Mouse (Mus musculus): ENCODE measurements at regions not wholly inside any gene's neighbourhood (a gene's known extent, or its start where the extent isn't known, plus 50 kb on each side); places are given as distances from the start of the nearest gene placed in this dataset.

- no peak overlapping the region for H3K27ac ChIP-seq
- no peak for TF ChIP-seq CTCF (IDR thresholded peaks at IDR 0.05; ENCODE audit: low read depth)
- H3K9me3 ChIP-seq (ENCODE audit: low read length) = no peaks in the 10 kb centered on the region
- ATAC-seq = no peak
- DNase-seq (ENCODE audit: low spot score) = no peak
- H3K9ac ChIP-seq (replicated peaks; ENCODE audit: low read length) = no peak overlapping the region
- H3K4me1 ChIP-seq (ENCODE audit: insufficient read depth, low read length) = no peaks in the 10 kb centered on the region; the same call in 1 of the 2 replicates
- H3K4me2 ChIP-seq (ENCODE audit: low read depth, low read length) = no peak overlapping the region
- H3K27me3 ChIP-seq (ENCODE audit: insufficient read depth, low read length) = no peaks in the 10 kb centered on the region
- H3K4me3 ChIP-seq (ENCODE audit: low read length) = no peak overlapping the region
- H3K36me3 ChIP-seq (ENCODE audit: insufficient read depth, low read length) = no peaks in the 10 kb centered on the region
- WGBS = 67% methylated on average over 13 of the region's 13 CpGs
Observed at GRCm38 (mm10) chr16:93422221-93422620, 181.6 kb downstream of the Setd4 start.

- peak; percentile 38; the same call in 1 of the 2 replicates for ATAC-seq
- no peaks in the 10 kb centered on the region for H3K36me3 ChIP-seq (ENCODE audit: insufficient read depth, low read length)
- H3K4me2 ChIP-seq (ENCODE audit: low read depth, low read length) = no peak overlapping the region
- no peaks in the 10 kb centered on the region for H3K27me3 ChIP-seq (ENCODE audit: insufficient read depth, low read length)
- H3K4me1 ChIP-seq (ENCODE audit: insufficient read depth, low read length) = no peaks in the 10 kb centered on the region
- no peak overlapping the region for H3K9ac ChIP-seq (replicated peaks; ENCODE audit: low read length)
- no peak overlapping the region for H3K27ac ChIP-seq
- WGBS = 70% methylated on average over 8 of the region's 8 CpGs
- H3K9me3 ChIP-seq (ENCODE audit: low read length) = no peaks in the 10 kb centered on the region
- no peak for TF ChIP-seq CTCF (IDR thresholded peaks at IDR 0.05; ENCODE audit: low read depth)
- DNase-seq (ENCODE audit: low spot score) = peak; percentile 30
- H3K4me3 ChIP-seq (ENCODE audit: low read length) = no peak overlapping the region
Observed at GRCm38 (mm10) chr16:93418246-93418645, 185.6 kb downstream of the Setd4 start.

GRCm38 (mm10) chr16:93417831-93418230, 186.0 kb downstream of the Setd4 start:
- Histone ChIP-seq H3K4me1 (ENCODE audit: insufficient read depth, low read length) (no peaks in the 10 kb centered on the region), H3K36me3 (ENCODE audit: insufficient read depth, low read length) (no peaks in the 10 kb centered on the region), H3K9me3 (ENCODE audit: low read length) (no peaks in the 10 kb centered on the region), H3K9ac (replicated peaks; ENCODE audit: low read length) (no peak overlapping the region), H3K4me3 (ENCODE audit: low read length) (no peak overlapping the region), H3K27me3 (ENCODE audit: insufficient read depth, low read length) (no peaks in the 10 kb centered on the region), H3K4me2 (ENCODE audit: low read depth, low read length) (no peak overlapping the region), H3K27ac (no peak overlapping the region)
- TF ChIP-seq CTCF (IDR thresholded peaks at IDR 0.05; ENCODE audit: low read depth) = no peak
- DNase-seq (ENCODE audit: low spot score) (no peak), ATAC-seq (no peak)
- WGBS = 86% methylated on average over 8 of the region's 8 CpGs

GRCm38 (mm10) chr16:93392024-93392675, 211.7 kb downstream of the Setd4 start:
- no peaks in the 10 kb centered on the region for H3K27me3 ChIP-seq (ENCODE audit: insufficient read depth, low read length)

GRCm38 (mm10) chr16:93387578-93388116, 216.2 kb downstream of the Setd4 start:
- Histone ChIP-seq H3K4me1 (ENCODE audit: insufficient read depth, low read length) (no peaks in the 10 kb centered on the region), H3K27ac (no peak overlapping the region), H3K36me3 (ENCODE audit: insufficient read depth, low read length) (no peaks in the 10 kb centered on the region), H3K27me3 (ENCODE audit: insufficient read depth, low read length) (no peaks in the 10 kb centered on the region), H3K4me2 (ENCODE audit: low read depth, low read length) (no peak overlapping the region), H3K9ac (replicated peaks; ENCODE audit: low read length) (no peak overlapping the region), H3K4me3 (ENCODE audit: low read length) (no peak overlapping the region), H3K9me3 (ENCODE audit: low read length) (no peaks in the 10 kb centered on the region)
- ATAC-seq (no peak), DNase-seq (ENCODE audit: low spot score) (no peak)
- WGBS = 76% methylated on average over 11 of the region's 11 CpGs
- TF ChIP-seq CTCF (IDR thresholded peaks at IDR 0.05; ENCODE audit: low read depth) = no peak

More at GRCm38 (mm10) chr16:93392024-93392675, 211.7 kb downstream of the Setd4 start:
- Histone ChIP-seq H3K36me3 (ENCODE audit: insufficient read depth, low read length) (no peaks in the 10 kb centered on the region), H3K9ac (replicated peaks; ENCODE audit: low read length) (no peak overlapping the region), H3K4me3 (ENCODE audit: low read length) (no peak overlapping the region), H3K9me3 (ENCODE audit: low read length) (no peaks in the 10 kb centered on the region), H3K4me2 (ENCODE audit: low read depth, low read length) (no peak overlapping the region), H3K27ac (no peak overlapping the region), H3K4me1 (ENCODE audit: insufficient read depth, low read length) (no peaks in the 10 kb centered on the region)
- TF ChIP-seq CTCF (IDR thresholded peaks at IDR 0.05; ENCODE audit: low read depth) = no peak
- 57% methylated on average over 16 of the region's 16 CpGs for WGBS
- ATAC-seq (no peak), DNase-seq (ENCODE audit: low spot score) (no peak)

GRCm38 (mm10) chr16:93384039-93384537, 219.8 kb downstream of the Setd4 start:
- H3K9ac ChIP-seq (replicated peaks; ENCODE audit: low read length) = no peak overlapping the region
- 71% methylated on average over 8 of the region's 8 CpGs for WGBS
- no peak overlapping the region for H3K4me2 ChIP-seq (ENCODE audit: low read depth, low read length)
- no peaks in the 10 kb centered on the region for H3K9me3 ChIP-seq (ENCODE audit: low read length)
- H3K27me3 ChIP-seq (ENCODE audit: insufficient read depth, low read length) = no peaks in the 10 kb centered on the region
- peaks cover 7% of the 10 kb centered on the region; the same call in 1 of the 2 replicates for H3K4me1 ChIP-seq (ENCODE audit: insufficient read depth, low read length)
- H3K36me3 ChIP-seq (ENCODE audit: insufficient read depth, low read length) = no peaks in the 10 kb centered on the region
- DNase-seq (ENCODE audit: low spot score) (no peak), ATAC-seq (no peak)
- no peak for TF ChIP-seq CTCF (IDR thresholded peaks at IDR 0.05; ENCODE audit: low read depth)
- H3K4me3 ChIP-seq (ENCODE audit: low read length) = no peak overlapping the region
- H3K27ac ChIP-seq = no peak overlapping the region

- DNase-seq (ENCODE audit: low spot score) (no peak), ATAC-seq (no peak)
- no peak for TF ChIP-seq CTCF (IDR thresholded peaks at IDR 0.05; ENCODE audit: low read depth)
- H3K27ac ChIP-seq = no peak overlapping the region
- H3K4me2 ChIP-seq (ENCODE audit: low read depth, low read length) = no peak overlapping the region
- no peak overlapping the region for H3K9ac ChIP-seq (replicated peaks; ENCODE audit: low read length)
- H3K36me3 ChIP-seq (ENCODE audit: insufficient read depth, low read length) = no peaks in the 10 kb centered on the region
- peaks cover 7% of the 10 kb centered on the region; the same call in 1 of the 2 replicates for H3K4me1 ChIP-seq (ENCODE audit: insufficient read depth, low read length)
- WGBS = 75% methylated on average over 3 of the region's 3 CpGs
- no peaks in the 10 kb centered on the region for H3K27me3 ChIP-seq (ENCODE audit: insufficient read depth, low read length)
- no peaks in the 10 kb centered on the region for H3K9me3 ChIP-seq (ENCODE audit: low read length)
- no peak overlapping the region for H3K4me3 ChIP-seq (ENCODE audit: low read length)
Observed at GRCm38 (mm10) chr16:93382945-93383344, 220.9 kb downstream of the Setd4 start.
